Mouse (Mus musculus) midbrain, embryonic 14.5 days (tissue): ENCODE measurements around the gene Slc25a42. TPM values are rescaled to one million over a fixed set of nuclear protein-coding genes. Genes with fewer than 3 reads are reported as not detected.

Source experiments
- ATAC-seq: fragments of 200-750 bp; cut with Nextera tagmentation; 2 replicates; pipeline ENCODE4 v1.8.0; 2017; ENCODE audit warnings: moderate number of reproducible peaks, moderate library complexity; ENCODE audit not compliant: low FRiP score, low TSS enrichment
- DNase-seq: peaks from one replicate; pipeline ENCODE4 v3.0.0-alpha.2; 2015
- H3K27ac ChIP-seq: fragments of 300-500 bp; sonication (generic); replicated peaks from 2 replicates; pipeline ENCODE4 v1.5.1; 2014; ENCODE audit warnings: mild to moderate bottlenecking, low read depth, low read length, moderate library complexity
- H3K27me3 ChIP-seq: fragments of 300-500 bp; sonication (generic); 2 replicates; pipeline ENCODE4 v1.6.1; 2014; ENCODE audit warnings: low read length, control low read depth, mixed read lengths; ENCODE audit not compliant: control insufficient read depth, insufficient read depth
- H3K36me3 ChIP-seq: fragments of 300-500 bp; sonication (generic); 2 replicates; pipeline ENCODE4 v1.6.1; 2014; ENCODE audit warnings: low read length, control low read depth; ENCODE audit not compliant: control insufficient read depth, insufficient read depth
- H3K4me1 ChIP-seq: fragments of 300-500 bp; sonication (generic); 2 replicates; pipeline ENCODE4 v1.6.1; 2014; ENCODE audit warnings: mild to moderate bottlenecking, antibody characterized with exemption, low read length, control low read depth; ENCODE audit not compliant: control insufficient read depth, insufficient read depth
- H3K4me2 ChIP-seq: fragments of 300-500 bp; sonication (generic); 2 replicates; pipeline ENCODE4 v1.6.1; 2014; ENCODE audit warnings: mild to moderate bottlenecking, low read length, moderate library complexity
- H3K4me3 ChIP-seq: fragments of 300-500 bp; sonication (generic); replicated peaks from 2 replicates; pipeline ENCODE4 v1.5.1; 2014; ENCODE audit warnings: low read depth, low read length
- H3K9ac ChIP-seq: fragments of 300-500 bp; sonication (generic); replicated peaks from 2 replicates; pipeline ENCODE4 v1.6.1; 2014; ENCODE audit warnings: mild to moderate bottlenecking, low read length, moderate library complexity
- H3K9me3 ChIP-seq: fragments of 300-500 bp; sonication (generic); 2 replicates; pipeline ENCODE4 v1.6.1; 2016; ENCODE audit warnings: low read length, control low read depth, mixed read lengths; ENCODE audit not compliant: control insufficient read depth
- WGBS: fragments of 180-500 bp; shearing (Covaris S2); extraction: QIAGEN DNeasy Blood & Tissue Kit; methylation state at CpG from one replicate; pipeline ENCODE4 v1.1.7; 2014; 5-methylcytosine and 5-hydroxymethylcytosine counted together
- polyA plus RNA-seq: library from polyadenylated mRNA; unstranded; fragments of >200 nt; fragmentation: Nextera tagmentation; extraction: Ambion mirVana; gene quantifications from 2 replicates; pipeline ENCODE4 v1.2.1, GENCODE M21; 2014

The Slc25a42 gene
- polyA plus RNA-seq, 1 experiment from 2014 or later = 5.6 TPM

DNA sequence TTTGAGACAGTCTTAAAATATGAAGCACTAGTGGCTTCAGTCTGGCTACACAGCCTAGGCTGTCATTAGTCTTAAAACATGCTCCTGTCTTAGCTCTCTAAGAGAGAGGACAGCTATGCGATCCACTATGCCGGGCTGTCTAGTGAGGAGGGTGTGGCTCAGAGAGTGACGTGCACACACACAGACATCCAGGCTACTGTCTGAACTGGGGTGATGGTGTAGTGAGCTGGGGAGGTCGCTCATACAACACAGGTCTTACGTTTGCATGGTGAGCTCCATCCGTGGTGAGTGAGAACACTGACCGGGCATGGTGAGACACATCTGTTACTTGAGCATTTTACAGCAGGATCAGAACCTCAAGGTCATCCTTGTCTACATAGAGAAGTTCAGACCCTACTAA lies 40.9 kb downstream of the Slc25a42 start:
- Histone ChIP-seq H3K9ac (no peak overlapping the region), H3K36me3 (no peaks in the 10 kb centered on the region), H3K27ac (no peak overlapping the region), H3K9me3 (no peaks in the 10 kb centered on the region), H3K4me1 (peaks cover 11% of the 10 kb centered on the region; the same call in 1 of the 2 replicates), H3K27me3 (peaks cover 6% of the 10 kb centered on the region; the same call in 1 of the 2 replicates), H3K4me2 (no peak overlapping the region), H3K4me3 (no peak overlapping the region)
- ATAC-seq (no peak), DNase-seq (no peak)
- 91% methylated on average over 7 of the region's 7 CpGs for WGBS

DNA sequence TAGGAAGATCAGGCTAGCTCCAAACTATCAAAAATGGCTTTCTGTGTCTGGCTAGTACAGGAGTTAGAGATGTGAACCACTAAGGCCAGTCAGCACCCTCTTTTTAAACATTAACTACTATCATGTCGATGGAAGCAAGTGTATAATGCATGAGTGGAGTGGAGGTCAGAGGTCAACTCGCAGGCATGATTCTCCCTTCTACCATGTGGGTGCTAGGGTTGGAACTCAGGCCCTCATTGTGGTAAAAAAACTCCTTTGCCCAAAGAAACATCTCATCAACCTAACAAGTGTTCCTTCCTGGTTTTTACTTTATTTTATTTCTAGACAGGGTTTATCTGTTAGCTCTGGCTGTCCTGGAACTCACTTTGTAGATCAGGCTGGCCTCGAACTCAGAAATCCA lies 41.4 kb downstream of the Slc25a42 start:
- no peak overlapping the region for H3K9ac ChIP-seq
- H3K27me3 ChIP-seq = peaks cover 10% of the 10 kb centered on the region; the same call in 1 of the 2 replicates
- H3K4me2 ChIP-seq = no peak overlapping the region
- H3K4me3 ChIP-seq = no peak overlapping the region
- WGBS = 74% methylated on average over 3 of the region's 3 CpGs
- DNase-seq (no peak), ATAC-seq (no peak)
- no peaks in the 10 kb centered on the region for H3K36me3 ChIP-seq
- H3K27ac ChIP-seq = no peak overlapping the region
- no peaks in the 10 kb centered on the region for H3K9me3 ChIP-seq
- peaks cover 11% of the 10 kb centered on the region; the same call in 1 of the 2 replicates for H3K4me1 ChIP-seq

DNA sequence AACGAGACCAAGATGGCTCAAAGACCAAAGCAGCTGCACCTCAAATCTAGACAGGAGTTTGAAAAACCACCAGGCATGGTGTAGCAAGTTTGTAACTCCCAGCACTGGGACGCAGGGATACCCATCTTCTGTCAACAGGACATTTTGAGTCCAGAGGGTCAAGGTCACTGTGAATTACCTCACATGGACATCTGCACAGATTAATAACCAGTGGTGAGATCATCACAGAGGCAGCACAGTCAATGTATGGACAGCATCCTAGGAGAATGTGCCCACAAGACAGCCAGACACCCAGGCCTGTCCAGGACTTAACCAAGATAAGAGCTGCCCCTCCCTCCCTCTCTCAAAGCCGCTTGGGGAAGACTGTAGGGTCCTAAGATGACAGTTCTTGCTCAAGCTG lies 42.0 kb downstream of the Slc25a42 start:
- no peak for ATAC-seq
- no peak overlapping the region for H3K9ac ChIP-seq

DNA sequence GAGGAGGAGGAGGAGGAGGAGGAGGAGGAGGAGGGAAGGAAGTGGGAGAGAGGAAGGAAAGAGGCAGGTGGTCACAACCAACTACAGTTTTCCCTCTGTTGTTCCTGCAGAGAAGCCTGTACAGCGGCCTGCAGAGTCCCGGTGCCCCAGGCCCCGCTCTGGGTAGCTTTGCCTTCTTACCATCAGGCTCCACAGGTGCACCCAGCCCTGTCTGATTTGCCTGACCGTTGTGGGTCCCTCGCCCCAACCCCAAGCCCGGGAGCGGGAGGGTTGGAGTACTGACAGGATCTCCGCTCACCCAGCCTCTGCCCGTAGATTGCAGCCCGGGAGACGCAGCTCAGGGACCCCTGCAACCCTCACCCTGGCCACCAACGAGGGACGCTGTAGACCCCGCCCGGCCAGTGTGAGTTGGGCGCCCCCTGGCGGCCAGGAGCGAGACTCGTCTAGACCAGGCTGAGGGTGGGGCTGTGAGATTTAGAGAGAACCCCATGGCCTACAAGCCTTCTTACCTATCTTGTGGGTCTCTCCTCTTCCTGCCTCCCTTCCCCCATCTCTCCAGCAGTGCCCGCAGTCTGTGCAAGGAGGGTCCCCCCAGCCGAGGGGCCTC lies 45.5 kb downstream of the Slc25a42 start:
- DNase-seq = peak; percentile 91
- no peak overlapping the region for H3K27ac ChIP-seq
- peaks cover 10% of the 10 kb centered on the region; the same call in 1 of the 2 replicates for H3K27me3 ChIP-seq
- H3K4me2 ChIP-seq = peak overlapping the region; percentile 55
- no peak overlapping the region; the same call in 1 of the 2 replicates for H3K9ac ChIP-seq
- WGBS = 4% methylated on average over 21 of the region's 21 CpGs
- H3K4me1 ChIP-seq = peaks cover 3% of the 10 kb centered on the region; the same call in 1 of the 2 replicates
- H3K36me3 ChIP-seq = no peaks in the 10 kb centered on the region
- ATAC-seq = peak; percentile 81
- peak overlapping the region; percentile 18 for H3K4me3 ChIP-seq
- H3K9me3 ChIP-seq = no peaks in the 10 kb centered on the region

More for the DNA sequence above, 42.0 kb downstream of the Slc25a42 start:
- Histone ChIP-seq H3K4me1 (peaks cover 11% of the 10 kb centered on the region; the same call in 1 of the 2 replicates), H3K4me3 (no peak overlapping the region), H3K9me3 (no peaks in the 10 kb centered on the region), H3K27me3 (peaks cover 10% of the 10 kb centered on the region; the same call in 1 of the 2 replicates), H3K4me2 (no peak overlapping the region), H3K36me3 (no peaks in the 10 kb centered on the region), H3K27ac (no peak overlapping the region)
- 89% methylated on average over 3 of the region's 3 CpGs for WGBS
- DNase-seq = no peak

DNA sequence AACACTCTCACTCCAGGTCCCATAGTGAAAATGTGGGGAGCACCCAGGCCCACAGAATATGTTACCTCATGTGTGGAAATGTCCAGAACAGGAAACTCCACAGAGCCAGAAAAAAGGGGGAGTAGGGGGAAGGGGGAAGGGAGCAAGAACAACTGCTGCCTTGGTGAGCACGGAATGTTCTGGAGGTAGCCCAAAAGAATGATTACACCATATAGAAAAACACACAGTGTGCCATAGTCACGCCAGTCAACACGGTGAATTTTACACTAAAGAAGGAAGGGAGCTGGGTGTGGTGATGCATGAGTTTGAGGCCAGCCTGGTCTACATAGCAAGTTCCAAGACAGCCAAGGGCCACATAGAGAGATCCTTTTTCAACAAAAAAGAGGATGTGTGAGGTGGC lies 48.8 kb downstream of the Slc25a42 start:
- WGBS = 89% methylated on average over 3 of the region's 3 CpGs
- Histone ChIP-seq H3K9me3 (no peaks in the 10 kb centered on the region), H3K36me3 (no peaks in the 10 kb centered on the region), H3K4me3 (no peak overlapping the region), H3K4me2 (no peak overlapping the region), H3K27me3 (peaks cover 10% of the 10 kb centered on the region; the same call in 1 of the 2 replicates), H3K9ac (no peak overlapping the region), H3K4me1 (peaks cover 3% of the 10 kb centered on the region; the same call in 1 of the 2 replicates), H3K27ac (no peak overlapping the region)
- ATAC-seq = no peak
- DNase-seq = no peak

DNA sequence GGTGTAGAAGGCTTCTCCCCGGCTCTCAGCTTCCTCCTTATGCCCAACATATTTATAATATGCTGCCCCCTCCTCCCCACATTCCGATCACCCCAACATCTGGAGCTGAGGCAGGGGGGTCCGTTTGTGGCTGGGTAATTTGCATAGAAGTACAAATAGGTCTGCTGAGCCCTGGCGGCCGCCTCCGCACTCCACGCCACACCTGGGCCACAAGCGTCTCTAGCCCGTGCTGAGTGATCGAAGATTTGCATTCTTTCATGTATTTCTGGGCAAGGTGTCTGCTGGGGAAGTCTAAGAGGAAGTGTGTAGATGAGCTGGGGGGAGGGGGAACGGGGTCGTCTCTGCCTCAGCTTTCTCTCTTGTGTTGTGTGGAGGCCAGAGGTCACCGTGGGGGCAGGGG lies 52.1 kb downstream of the Slc25a42 start:
- no peaks in the 10 kb centered on the region for H3K4me1 ChIP-seq
- no peak overlapping the region for H3K4me2 ChIP-seq
- H3K36me3 ChIP-seq = no peaks in the 10 kb centered on the region
- no peak overlapping the region for H3K27ac ChIP-seq
- no peaks in the 10 kb centered on the region for H3K27me3 ChIP-seq
- H3K4me3 ChIP-seq = no peak overlapping the region
- 71% methylated on average over 13 of the region's 13 CpGs for WGBS
- ATAC-seq (no peak), DNase-seq (no peak)
- no peaks in the 10 kb centered on the region for H3K9me3 ChIP-seq
- no peak overlapping the region for H3K9ac ChIP-seq

DNA sequence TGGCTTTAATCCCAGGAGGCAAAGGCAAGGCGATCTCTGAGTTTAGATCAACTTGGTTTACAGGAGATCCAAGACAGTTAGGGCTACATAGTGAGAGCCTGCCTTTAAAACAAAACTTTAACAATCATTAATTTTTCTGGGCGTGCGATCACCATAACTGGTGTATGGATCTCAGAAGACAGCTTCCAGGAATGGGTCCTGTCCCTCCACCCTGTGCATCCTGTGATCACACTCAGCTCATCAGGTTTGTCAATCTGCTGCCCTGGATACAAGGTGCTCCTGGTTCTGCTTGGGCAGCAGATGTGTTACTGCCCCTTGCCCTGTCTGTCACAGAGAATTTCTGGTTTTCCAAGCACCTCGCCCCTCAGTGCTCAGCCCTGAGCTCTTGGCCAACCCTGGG lies 52.9 kb downstream of the Slc25a42 start:
- H3K9me3 ChIP-seq = no peaks in the 10 kb centered on the region
- H3K9ac ChIP-seq = no peak overlapping the region
- H3K36me3 ChIP-seq = no peaks in the 10 kb centered on the region
- ATAC-seq (no peak), DNase-seq (no peak)
- no peak overlapping the region for H3K27ac ChIP-seq
- no peak overlapping the region for H3K4me3 ChIP-seq
- WGBS = 87% methylated on average over 4 of the region's 4 CpGs
- H3K4me2 ChIP-seq = no peak overlapping the region
- H3K27me3 ChIP-seq = no peaks in the 10 kb centered on the region
- H3K4me1 ChIP-seq = no peaks in the 10 kb centered on the region

DNA sequence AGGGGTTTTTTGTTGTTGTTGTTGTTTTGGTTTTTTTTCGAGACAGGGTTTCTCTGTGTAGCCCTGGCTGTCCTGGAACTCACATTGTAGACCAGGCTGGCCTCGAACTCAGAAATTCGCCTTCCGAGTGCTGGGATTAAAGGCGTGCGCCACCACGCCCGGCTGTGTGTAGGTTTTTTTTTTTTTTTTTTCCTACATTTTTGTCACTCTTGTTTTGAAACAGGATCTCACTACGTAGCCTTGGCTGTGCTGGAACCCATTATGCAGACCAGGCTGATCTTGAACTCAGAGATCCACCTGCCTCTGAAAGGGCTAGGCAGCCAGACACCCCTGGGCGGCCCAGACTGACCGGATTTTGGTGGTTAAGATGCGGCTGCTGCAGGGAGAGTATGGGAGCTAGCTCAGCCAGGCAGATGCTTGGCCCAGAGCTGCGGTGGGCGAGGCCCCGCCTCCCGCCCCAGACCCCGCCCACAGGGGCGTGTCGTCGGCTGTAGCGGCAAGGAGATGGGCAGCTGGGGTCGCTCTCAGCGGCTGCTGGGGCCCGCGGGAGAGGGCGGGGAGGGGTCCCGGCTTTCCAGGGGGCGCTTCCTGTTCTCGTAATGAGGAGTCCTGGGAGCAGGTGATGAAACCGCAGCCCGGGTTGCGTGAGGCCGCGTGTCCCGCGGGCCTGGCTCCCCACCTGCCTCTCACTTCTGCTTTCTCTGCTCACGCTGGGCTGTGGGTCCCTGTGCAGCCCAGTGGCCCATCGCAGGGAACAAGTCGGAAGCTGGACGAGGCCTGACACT lies 53.8 kb downstream of the Slc25a42 start:
- Histone ChIP-seq H3K27me3 (no peaks in the 10 kb centered on the region), H3K4me1 (no peaks in the 10 kb centered on the region), H3K9me3 (no peaks in the 10 kb centered on the region), H3K9ac (peak overlapping the region; percentile 50), H3K27ac (0 out of 2 replicates have a peak overlapping the region, but pooled peaks have one; percentile 16), H3K4me2 (peak overlapping the region; percentile 71), H3K36me3 (no peaks in the 10 kb centered on the region), H3K4me3 (peak overlapping the region; percentile 46)
- ATAC-seq (peak; percentile 93), DNase-seq (peak; percentile 92)
- WGBS = 9% methylated on average over 40 of the region's 40 CpGs
